Mouse (Mus musculus): ENCODE measurements around the gene Itm2c. TPM values are rescaled to one million over a fixed set of nuclear protein-coding genes. Genes with fewer than 3 reads are reported as not detected.
A peak's percentile ranks its signal among the peaks of the same experiment; 100 is the strongest.

The Itm2c gene
- total RNA-seq, 1 experiment from 2014 or later = 24.3 TPM

DNA sequence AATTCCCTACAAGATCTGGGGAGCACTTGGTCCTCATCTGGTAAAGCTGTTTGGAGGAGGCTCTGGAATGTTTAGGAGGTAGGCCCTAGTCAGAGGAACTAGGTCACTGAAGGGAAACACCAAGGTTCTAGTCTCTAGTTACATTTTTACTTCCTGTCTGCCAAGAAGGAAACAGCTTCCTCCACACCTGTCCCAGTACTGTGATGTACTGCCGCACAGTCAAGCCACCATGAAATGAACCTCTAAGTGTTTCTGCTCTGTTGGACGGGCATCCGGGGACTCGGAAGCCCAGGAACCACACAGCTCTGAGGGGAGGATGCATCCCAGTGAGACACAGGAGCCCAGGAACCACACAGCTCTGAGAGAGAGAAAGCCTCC, 34.6 kb downstream of the Itm2c start:
- no peak for ATAC-seq (ENCODE audit: extremely low read depth, insufficient number of reproducible peaks, low FRiP score, poor library complexity, severe bottlenecking)

DNA sequence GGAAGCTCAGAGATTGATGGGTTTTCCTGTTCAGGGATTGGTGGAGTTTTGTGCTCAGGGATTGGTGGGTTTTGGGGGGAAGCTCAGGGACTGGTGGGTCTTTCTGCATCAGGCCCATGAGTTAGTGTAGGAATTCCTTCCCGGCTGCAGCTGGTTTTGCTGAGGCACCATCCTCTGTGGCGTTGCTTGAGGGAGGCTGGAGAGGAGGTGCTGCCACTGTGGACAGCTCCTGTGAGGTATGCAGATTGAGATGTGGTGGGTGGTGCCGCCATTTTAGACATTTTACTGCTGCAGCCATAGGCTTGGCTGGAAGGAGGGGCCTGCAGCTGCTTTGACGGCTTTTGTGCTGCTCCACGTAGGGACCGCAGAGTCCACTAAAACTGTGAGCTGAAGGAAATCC, 35.3 kb downstream of the Itm2c start:
- ATAC-seq (ENCODE audit: extremely low read depth, insufficient number of reproducible peaks, low FRiP score, poor library complexity, severe bottlenecking) = no peak

DNA sequence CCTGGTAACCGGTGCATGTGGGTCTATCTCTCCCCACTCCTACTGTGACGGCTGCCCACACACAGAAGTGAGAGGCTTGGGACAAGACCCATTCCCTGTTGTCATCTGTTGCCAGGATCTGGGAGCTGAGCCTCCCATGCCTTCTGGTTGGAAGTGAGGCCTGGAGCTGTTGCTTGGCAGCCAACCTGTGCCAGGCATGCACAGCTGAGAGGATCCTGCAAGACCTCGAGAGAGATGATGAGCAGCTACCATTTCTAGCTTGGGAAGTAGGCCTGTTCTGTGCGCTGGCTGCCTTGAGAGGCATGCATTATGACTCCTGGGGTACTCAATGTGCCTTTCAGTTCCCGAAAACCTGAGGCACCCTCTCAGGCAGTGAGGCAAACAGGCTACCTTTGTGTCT, 37.1 kb downstream of the Itm2c start:
- ATAC-seq (ENCODE audit: extremely low read depth, insufficient number of reproducible peaks, low FRiP score, poor library complexity, severe bottlenecking) = no peak

DNA sequence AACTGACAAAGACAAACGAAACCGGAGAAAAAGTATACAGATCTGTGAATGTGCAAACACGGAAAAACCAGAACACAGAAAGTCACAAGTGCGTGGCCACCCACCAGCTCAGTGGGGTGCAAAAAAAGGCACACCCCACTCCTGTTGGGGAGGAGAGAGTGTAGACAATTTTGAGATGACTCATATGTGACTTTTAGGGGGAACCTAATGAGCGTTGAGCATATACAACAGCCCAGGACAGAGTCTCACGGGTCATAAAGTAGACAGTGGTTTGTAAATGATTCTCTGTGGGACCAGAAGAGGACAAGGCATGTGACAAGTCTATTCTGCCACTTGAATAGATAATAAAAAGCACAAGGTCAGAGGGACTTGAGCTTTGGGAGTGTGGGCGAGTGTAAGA, 39.1 kb downstream of the Itm2c start:
- 0 out of 2 replicates have a peak, but pooled peaks have one; percentile 11 for ATAC-seq (ENCODE audit: extremely low read depth, insufficient number of reproducible peaks, low FRiP score, poor library complexity, severe bottlenecking)

DNA sequence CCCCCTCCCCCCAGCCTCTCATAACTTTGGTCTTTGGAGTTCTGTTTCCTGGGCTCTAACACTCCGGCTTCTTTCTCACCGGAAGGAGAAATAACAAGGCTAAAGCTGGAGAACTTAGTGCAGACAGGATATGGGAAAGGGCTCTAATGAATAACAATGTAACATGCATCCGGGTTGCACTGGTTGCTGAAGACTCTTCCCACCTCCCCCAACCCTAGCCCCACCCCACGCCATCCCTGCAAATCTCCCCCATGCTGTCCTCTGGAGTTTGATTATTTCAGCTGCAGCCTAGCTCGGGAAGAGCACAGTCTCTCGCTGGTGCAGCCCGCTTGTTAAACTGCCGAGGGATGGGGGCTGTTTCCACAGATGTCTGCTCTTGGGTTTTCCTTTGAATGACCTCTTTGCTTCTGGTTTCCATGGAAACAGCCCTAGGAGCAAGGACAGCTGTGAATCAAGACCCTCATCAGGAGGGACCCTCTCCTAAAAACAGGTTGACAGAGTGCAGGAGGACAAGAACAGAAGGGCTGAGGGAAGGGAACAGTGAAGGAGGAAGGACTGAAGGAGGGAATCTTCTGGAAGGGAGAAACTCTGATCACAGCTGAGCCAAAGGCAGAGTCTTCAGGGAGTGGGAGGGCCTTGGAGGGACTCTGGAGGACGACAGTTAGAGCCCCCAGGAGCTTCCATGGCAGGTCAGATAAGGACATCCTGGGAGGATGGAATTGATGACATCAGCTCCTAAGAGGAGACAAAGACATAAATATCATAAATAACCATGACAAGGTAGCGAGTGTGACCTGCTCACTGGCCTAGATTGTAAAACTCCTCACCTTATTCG, 39.8 kb downstream of the Itm2c start:
- ATAC-seq (ENCODE audit: extremely low read depth, insufficient number of reproducible peaks, low FRiP score, poor library complexity, severe bottlenecking) = no peak

DNA sequence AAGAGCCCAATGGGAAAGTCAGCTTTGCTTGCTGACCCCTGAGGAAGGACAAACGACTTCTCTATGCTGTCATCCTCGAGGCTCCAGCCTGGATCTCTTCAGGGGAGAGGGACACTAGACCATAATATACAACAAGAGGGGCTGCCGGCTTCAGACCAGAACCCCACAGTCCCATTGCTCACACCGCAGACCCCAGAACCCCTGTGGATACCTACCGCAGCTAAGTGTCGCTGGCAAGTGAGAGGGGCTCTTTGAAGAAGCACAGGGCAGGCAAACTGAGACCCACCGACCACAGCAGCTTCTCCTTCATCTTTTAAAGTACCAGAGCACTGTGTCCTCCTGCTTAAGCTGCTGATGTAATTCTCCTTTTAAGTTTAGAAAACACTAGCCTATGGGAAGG, 40.5 kb downstream of the Itm2c start:
- ATAC-seq (ENCODE audit: extremely low read depth, insufficient number of reproducible peaks, low FRiP score, poor library complexity, severe bottlenecking) = no peak

DNA sequence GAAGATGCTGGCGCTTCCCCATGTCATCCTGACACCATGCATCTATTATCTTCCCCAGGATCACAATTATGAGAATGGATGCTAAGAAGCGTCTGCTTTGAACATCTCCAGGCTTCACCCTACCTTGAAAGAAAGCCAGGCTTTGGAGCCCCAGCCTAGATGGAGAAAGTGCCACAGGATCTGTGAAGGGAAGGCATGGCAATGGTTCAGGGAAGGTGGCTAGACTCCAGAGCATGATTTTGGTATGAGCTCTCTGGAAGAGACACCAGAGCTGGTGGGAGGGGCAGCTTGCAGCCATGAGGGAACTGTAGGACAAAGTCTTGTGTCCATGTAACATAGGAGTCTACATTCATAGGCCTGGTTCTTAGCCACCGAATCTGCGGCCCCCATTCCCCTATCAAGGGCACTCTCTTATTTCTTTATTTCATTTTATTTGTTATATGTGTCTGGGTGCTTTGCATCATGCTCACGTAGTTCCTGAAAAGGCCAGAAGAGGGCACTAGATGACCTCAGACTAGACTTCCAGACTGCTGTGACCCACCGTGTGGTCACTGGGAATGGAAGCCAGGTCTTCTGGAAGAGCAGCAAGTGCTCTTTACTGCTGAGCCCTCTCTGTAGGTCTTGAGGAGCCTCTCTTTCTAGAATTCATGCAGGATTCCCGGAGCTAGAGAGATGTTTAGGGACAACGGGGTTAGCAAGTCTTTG, 41.2 kb downstream of the Itm2c start:
- no peak for ATAC-seq (ENCODE audit: extremely low read depth, insufficient number of reproducible peaks, low FRiP score, poor library complexity, severe bottlenecking)

DNA sequence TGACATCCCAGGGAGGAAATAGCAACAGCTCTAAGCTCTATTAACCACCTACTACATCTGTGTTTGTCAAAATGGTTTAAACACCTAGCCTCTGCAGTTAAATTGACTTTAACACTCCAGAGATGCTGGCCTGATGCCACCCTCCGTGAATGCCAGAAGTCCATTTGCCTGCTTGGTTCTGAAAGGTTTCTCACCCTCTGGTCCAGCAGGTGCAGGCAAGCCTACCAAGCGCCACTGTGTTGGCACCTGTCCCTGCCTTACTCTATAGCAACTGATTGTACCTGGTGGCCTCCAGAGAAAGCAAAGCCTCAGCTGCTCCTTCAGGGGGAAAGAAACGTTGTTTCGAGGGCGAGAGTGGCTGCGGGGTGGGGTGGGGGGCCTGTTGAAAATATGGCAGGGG, 42.2 kb downstream of the Itm2c start:
- no peak for ATAC-seq (ENCODE audit: extremely low read depth, insufficient number of reproducible peaks, low FRiP score, poor library complexity, severe bottlenecking)

DNA sequence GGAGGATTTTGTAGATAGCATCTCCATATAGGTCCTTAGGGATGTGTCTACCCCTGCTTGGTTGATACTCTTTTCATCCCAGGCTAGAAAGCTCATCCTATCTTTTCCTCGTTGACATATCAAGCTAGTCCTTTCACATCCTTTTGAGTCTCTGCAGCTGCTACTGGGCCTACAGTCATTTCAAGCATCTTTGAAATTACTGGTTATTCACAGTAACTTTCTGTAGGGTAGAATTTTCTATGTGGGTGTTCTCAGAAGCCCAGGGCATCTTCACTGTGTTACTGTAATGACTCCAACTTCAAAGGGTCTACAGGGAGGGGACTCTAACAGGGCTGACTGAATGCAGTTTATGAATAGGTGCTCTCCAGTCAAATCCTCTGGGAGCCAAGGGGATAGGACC, 43.2 kb downstream of the Itm2c start:
- ATAC-seq (ENCODE audit: extremely low read depth, insufficient number of reproducible peaks, low FRiP score, poor library complexity, severe bottlenecking) = no peak

DNA sequence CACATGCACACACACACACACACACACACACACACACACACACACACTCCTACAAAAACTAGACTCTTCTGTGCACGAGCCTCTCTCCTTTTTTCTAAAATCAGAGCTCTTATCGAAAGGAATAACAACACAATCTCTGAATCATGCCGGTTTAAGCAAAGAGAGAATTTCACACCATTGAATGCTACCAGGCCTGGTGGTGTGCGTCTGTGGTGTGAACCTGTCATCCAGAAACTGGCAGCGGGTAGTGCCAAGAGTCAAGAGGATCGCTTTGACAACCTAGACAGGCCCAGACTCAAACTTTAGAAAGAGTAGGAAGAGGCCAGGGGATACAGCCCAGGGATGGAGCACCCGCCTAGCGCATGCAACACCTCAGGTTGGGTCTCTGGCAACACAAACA, 48.2 kb downstream of the Itm2c start:
- no peak for ATAC-seq (ENCODE audit: extremely low read depth, insufficient number of reproducible peaks, low FRiP score, poor library complexity, severe bottlenecking)

DNA sequence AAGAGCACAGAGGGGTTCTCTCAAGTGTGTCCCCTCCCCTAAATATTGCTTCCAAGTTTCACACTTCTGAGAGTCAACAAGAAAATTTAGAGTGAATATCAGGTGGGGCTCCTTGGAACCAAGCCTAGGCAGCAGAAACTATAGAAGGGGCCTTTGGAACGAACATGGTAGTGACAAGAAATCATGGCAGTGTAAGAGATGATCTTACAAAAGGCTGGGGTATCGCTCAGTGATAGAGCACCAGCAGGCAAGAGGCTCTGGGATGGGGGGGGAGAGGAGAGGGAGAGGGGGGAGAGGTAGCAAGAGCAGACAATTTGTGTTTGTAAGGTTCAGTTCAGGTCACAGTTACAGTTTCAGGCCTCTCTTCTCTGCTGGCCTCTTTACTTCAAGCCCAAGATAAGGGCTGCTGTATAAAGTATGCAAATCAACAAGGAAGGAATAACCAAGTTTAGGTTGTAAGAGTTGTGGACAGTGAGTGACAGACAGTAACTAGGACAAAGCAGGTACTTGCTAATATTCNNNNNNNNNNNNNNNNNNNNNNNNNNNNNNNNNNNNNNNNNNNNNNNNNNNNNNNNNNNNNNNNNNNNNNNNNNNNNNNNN, 55.1 kb downstream of the Itm2c start:
- no peak for ATAC-seq (ENCODE audit: extremely low read depth, insufficient number of reproducible peaks, low FRiP score, poor library complexity, severe bottlenecking)

DNA sequence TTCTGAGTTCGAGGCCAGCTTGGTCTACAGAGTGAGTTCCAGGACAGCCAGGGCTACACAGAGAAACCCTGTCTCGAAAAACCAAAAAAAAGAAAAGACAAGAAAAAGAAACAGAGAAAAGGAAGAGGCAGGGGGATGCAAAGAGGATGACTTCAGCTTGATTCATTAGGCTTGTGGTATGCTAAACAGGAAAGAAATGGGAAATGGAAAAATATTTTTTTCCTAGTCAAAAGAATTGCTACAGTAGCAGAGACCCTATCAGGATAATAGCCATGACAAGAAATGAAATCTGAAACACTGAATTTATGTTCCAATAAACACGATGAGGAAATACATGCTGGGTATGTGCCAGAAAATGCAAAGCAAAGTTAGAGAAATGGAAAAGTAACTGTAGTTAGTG, 61.1 kb downstream of the Itm2c start:
- ATAC-seq (ENCODE audit: extremely low read depth, insufficient number of reproducible peaks, low FRiP score, poor library complexity, severe bottlenecking) = no peak

DNA sequence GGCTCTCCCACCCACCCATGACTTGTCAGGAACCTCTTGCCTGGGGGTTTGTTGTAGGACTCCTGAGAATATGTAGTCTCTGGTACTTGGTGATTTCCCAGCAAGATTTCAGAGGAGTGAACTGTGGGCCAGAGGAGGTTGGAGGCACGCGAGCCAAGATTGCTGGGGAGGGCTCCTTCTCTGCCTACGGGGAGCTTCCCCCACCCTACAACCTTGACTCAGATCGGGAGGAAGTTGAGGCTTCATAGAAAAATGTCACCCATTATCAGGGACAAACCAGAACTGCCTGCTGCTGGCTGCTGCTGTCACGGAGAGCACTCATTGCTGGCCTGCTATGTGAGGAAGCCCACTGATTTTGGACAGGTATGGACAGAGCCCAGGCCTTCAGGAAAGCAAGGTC, 63.2 kb downstream of the Itm2c start:
- no peak for ATAC-seq (ENCODE audit: extremely low read depth, insufficient number of reproducible peaks, low FRiP score, poor library complexity, severe bottlenecking)

DNA sequence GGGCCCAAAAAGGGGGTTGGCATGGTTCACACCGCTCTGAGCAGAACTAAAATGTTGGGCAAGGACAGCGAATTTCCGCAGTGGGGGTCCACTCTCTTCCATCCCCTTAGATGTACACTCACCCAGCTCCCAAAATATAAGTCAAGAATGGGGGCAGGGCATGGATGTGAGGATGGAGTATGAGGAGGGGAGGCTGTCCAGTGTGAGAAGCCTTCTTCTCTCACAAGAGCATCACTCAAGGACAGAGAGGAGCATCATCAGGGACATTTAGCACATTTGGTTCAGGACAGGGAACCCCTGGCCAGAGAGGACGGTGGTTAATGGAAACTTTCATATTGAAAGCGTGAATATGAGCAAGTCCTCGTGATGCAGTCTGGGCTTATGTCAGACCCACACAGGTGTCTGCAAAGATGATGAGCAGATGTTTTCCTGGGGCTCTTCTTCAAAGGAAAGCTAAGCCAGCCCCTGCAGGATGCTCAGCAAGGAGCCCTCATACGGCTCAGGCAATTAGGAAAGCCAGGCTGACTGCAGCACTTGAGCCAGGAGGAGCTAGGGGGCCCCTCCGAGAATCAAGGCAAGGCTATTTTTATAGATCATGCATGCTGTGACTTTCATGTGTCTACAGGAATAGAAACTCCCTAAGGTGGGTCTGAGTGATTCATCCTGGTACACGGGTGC, 64.0 kb downstream of the Itm2c start:
- ATAC-seq (ENCODE audit: extremely low read depth, insufficient number of reproducible peaks, low FRiP score, poor library complexity, severe bottlenecking) = no peak

Other genes with a start within 250 kb of the Itm2c start
- gene Sp100, start 244.3 kb upstream of the Itm2c start, total RNA-seq (2017) = 539 and 547 TPM in 2 replicates
- gene A630001G21Rik, start 115.6 kb upstream of the Itm2c start, total RNA-seq (2017) = 130 and 158 TPM in 2 replicates
- gene Cab39, start 100.8 kb upstream of the Itm2c start, total RNA-seq (2017) = 176 and 179 TPM in 2 replicates
- 0.23 TPM in 1 of 2 replicates, not detected in the other for gene 4933407L21Rik, start 34.2 kb downstream of the Itm2c start, total RNA-seq (2017)
- gene Gpr55, start 66.7 kb downstream of the Itm2c start, total RNA-seq (2017) = 0.81 and 1.4 TPM in 2 replicates
- not detected in 2 replicates for gene Spata3, start 122.5 kb downstream of the Itm2c start, total RNA-seq (2017)
- gene 2810459M11Rik, start 151.6 kb downstream of the Itm2c start, total RNA-seq (2017) = not detected in 2 replicates
- 39.8 and 44.5 TPM in 2 replicates for gene Psmd1, start 170.1 kb downstream of the Itm2c start, total RNA-seq (2017)
- gene Htr2b, start 217.7 kb downstream of the Itm2c start, total RNA-seq (2017) = not detected in 2 replicates
- gene Gm21972, start 239.4 kb downstream of the Itm2c start, total RNA-seq (2017) = 8.1 TPM in 1 of 2 replicates, not detected in the other

Data from neutrophil, adult 5-6 weeks (primary cell).